Mouse (Mus musculus): Measurements from ENCODE around the gene Ascc2.

Ascc2 gene

DNA sequence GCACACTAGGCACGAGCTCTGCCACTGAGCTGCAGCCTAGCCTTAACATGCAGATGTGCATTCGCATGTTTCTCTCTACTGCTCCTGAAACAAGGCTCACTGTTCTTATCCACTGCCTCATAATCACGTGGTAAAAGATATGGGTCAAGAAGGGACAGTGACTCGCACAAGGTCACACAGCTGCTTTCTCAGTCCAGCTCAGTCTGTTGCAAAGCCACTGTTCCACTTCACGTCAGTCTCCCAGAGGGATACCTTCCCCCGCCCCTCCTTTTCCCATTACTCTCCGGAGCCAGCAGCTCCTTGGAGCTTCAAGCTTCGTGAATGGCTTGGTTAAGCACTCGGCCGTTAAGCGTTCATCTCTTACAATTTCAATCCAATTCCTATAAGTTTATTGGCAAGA, 82.8 kb downstream of the Ascc2 start:
- no peak for DNase-seq (ENCODE audit: low read depth, low spot score)

DNA sequence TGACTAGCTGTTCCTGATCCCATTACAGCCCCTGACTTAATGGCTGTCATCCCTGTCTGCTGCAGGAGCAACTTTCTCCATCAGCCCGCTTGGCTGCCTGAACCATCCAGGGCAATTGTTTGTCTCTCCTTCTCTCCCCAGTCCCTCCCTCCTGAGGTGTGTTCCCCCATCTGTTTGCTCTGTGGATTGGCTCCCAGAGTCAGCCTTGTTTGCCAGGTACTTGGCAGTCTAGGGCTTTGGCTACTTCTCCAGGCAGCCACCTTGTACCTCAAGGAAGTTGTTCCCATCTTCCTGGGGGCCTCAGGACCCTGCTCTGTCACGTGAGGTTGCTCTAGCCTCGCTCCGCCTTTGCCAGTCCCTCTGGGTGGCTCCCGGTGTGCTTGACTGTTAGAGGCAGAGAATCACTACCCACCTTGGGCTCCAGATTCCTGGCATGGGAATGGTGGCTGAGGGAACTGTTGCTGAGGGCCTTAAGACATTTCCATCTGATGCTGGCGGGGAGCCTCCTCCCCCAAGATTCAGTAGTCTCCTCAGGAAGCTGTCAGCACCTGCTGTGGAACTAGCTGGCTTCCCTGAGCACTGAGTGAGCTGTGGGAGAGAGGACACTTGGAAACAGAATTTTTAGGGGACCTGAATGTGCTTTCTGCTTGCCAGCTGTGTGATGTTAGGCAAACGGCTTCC, 83.5 kb downstream of the Ascc2 start:
- DNase-seq (ENCODE audit: low read depth, low spot score): no peak

DNA sequence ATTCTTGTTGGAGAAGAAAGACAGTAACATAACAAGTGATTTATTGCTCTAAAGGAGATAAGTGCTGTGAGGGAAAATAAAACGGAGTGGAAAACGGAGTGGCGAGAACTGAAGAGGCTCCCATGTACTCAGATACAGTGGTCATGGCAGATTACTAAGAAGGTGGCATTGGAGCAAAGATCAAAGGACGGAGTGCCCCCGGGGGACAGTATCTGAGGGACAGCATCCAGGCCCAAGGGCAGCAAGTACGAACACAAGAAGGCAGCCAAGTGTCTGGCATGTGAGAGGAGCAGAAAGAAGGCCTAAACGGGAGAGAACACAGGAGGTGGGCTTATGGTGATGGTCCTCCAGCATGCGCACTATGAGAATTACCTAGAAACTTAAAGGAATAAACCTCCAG, 84.2 kb downstream of the Ascc2 start:
- DNase-seq (ENCODE audit: low read depth, low spot score): no peak

DNA sequence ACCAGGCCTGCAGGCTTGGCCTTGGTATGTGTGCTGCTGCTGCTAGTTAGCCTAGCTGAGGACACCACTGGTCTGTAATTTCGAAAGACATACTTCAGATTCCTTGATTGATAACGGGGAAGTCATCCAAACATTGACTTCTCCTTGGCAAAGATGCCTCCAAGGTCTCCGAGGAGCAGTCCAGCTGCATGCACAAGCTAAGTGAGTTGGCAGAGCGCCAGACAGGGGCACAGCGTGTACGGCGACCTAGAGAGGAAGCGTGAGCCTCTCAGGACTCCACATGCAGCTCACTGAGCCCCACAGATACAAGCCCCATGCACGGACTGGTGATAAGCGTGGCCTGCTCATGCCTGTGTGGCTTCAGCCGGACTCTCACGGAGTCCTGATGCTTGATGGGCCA, 92.1 kb downstream of the Ascc2 start:
- DNase-seq (ENCODE audit: low read depth, low spot score): no peak

DNA sequence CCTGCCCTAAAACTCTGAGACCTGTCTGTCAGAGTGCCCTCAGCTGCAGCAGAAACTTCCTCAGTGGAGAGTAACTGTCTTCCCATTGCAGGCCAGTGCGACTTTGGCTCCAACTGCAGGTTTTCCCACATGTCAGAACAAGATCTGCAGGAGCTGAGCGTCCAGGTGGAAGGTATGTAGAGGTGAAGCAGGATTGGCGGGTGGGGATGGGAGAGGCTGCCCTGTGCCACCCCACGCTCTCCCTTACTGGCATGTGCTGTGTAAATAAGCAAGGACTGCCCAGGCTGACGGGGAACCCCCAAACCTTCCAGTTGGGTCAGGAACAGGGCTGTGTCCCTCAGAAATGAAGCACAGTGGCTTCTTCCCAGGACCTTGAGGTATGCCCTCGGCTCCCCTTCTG, 92.5 kb downstream of the Ascc2 start:
- DNase-seq (ENCODE audit: low read depth, low spot score): no peak

DNA sequence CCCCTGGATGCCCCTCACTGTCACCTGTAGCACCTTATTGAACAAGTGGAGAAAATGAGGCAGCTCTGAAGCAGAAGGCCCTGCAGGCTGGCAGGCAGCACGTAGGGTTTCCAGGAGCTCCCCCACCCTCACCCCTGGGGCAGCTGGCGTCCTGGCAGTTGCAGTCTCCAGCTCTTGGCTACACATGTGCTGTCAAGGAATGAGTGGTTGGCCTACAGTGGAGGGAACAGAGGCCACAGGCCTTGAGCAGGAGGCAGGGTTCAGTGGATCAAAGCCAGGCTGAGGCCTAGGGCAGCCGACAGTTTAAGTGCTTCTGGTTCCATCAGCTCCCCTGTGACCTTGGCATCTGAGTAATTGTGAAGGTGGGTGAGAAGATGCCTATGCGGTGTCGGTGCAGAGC, 93.4 kb downstream of the Ascc2 start:
- DNase-seq (ENCODE audit: low read depth, low spot score): no peak

DNA sequence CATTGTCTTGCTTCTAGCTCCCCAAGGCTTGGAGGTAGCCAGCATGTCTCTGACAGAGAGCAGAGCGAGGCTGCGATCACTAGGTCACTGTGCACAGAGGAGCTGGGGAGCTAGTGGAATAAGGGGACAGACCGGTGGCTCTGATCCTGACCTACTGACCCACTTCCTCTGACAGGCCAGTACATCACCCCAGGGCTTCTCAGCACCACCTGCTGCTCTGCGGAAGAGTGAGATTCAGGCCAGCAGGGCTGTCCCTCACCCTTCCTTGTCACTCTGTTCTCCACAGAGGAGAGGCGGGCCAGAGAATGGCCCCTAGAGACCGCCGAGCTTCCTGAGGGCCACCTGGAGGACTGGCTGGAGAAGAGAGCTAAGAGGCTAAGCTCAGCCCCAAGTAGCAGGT, 94.2 kb downstream of the Ascc2 start:
- DNase-seq (ENCODE audit: low read depth, low spot score): no peak

DNA sequence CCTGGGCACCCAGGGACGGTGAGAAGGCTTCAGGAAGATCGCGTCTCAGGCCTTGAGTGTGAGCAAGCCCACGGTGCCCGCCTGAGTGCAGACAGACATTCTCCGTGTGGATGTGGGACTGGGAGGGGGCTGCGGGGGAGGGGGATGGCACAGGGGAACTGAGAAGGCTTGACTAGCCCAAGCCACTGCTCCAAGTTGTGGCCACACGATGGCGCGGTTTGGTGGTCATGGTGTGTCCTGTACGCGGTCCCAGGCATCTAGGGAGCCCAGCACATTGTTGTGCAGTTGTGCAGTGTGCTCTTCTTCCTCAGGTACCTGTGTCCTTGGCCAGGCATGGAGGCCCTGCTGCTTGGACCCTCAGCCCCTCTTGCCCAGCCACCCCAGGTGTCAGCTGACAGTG, 96.6 kb downstream of the Ascc2 start:
- no peak for DNase-seq (ENCODE audit: low read depth, low spot score)
